Mouse (Mus musculus) lung, postnatal 0 days (tissue): ENCODE measurements at regions not wholly inside any gene's neighbourhood (a gene's known extent, or its start where the extent isn't known, plus 50 kb on each side); places are given as distances from the start of the nearest gene placed in this dataset.

ENCODE experiments used
- ATAC-seq: fragments of 200-750 bp; cut with Nextera tagmentation; 2 replicates; pipeline ENCODE4 v1.8.0; 2017; ENCODE audit warnings: moderate library complexity
- DNase-seq: peaks from one replicate; pipeline ENCODE4 v3.0.0-alpha.2; 2016; ENCODE audit warnings: low spot score
- H3K27ac ChIP-seq: fragments of 300-500 bp; sonication (generic); 2 replicates; pipeline ENCODE4 v1.5.1; 2014; ENCODE audit warnings: antibody characterized with exemption, mild to moderate bottlenecking, low read length, mixed read lengths
- H3K27me3 ChIP-seq: fragments of 300-500 bp; sonication (generic); replicated peaks from 2 replicates; pipeline ENCODE4 v1.6.1; 2014; ENCODE audit warnings: low read length, mixed read lengths; ENCODE audit not compliant: insufficient read depth
- H3K36me3 ChIP-seq: fragments of 300-500 bp; sonication (generic); 2 replicates; pipeline ENCODE4 v1.6.1; 2014; ENCODE audit warnings: low read length, mixed read lengths; ENCODE audit not compliant: insufficient read depth
- H3K4me1 ChIP-seq: fragments of 300-500 bp; sonication (generic); 2 replicates; pipeline ENCODE4 v1.6.1; 2014; ENCODE audit warnings: antibody characterized with exemption, low read depth, low read length, mixed read lengths; ENCODE audit not compliant: insufficient read depth
- H3K4me2 ChIP-seq: fragments of 300-500 bp; sonication (generic); replicated peaks from 2 replicates; pipeline ENCODE4 v1.6.1; 2014; ENCODE audit warnings: low read depth, mild to moderate bottlenecking, low read length, moderate library complexity, mixed read lengths
- H3K4me3 ChIP-seq: fragments of 300-500 bp; sonication (generic); 2 replicates; pipeline ENCODE4 v1.5.1; 2014; ENCODE audit warnings: low read depth, low read length
- H3K9ac ChIP-seq: fragments of 300-500 bp; sonication (generic); replicated peaks from 2 replicates; pipeline ENCODE4 v1.6.1; 2014; ENCODE audit warnings: low read depth, mild to moderate bottlenecking
- H3K9me3 ChIP-seq: fragments of 300-500 bp; sonication (generic); 2 replicates; pipeline ENCODE4 v1.6.1; 2016; ENCODE audit warnings: low read length, mixed read lengths
- CTCF ChIP-seq: IDR thresholded peaks from 2 replicates; pipeline ENCODE4 v1.5.1; 2016; ENCODE audit warnings: antibody characterized with exemption, mild to moderate bottlenecking
- EP300 ChIP-seq: IDR thresholded peaks from 2 replicates; pipeline ENCODE4 v1.6.1; 2016; ENCODE audit warnings: antibody characterized with exemption, mild to moderate bottlenecking, control low read depth
- WGBS: fragments of 180-500 bp; shearing (Covaris S2); extraction: QIAGEN DNeasy Blood & Tissue Kit; methylation state at CpG from one replicate; pipeline ENCODE4 v1.1.7; 2014; 5-methylcytosine and 5-hydroxymethylcytosine counted together

- no peaks in the 10 kb centered on the region for H3K36me3 ChIP-seq
- DNase-seq (peak; percentile 48), ATAC-seq (no peak)
- no peaks in the 10 kb centered on the region for H3K9me3 ChIP-seq
- H3K27me3 ChIP-seq = no peaks in the 10 kb centered on the region
- no peak overlapping the region for H3K4me3 ChIP-seq
- no peaks in the 10 kb centered on the region for H3K4me1 ChIP-seq
- TF ChIP-seq EP300 (no peak), CTCF (no peak)
- no peak overlapping the region for H3K27ac ChIP-seq
- H3K4me2 ChIP-seq = no peak overlapping the region
- no peak overlapping the region for H3K9ac ChIP-seq
- WGBS = 75% methylated on average over 4 of the region's 4 CpGs
These were observed 394.8 kb downstream of the Adgrl2 start for GRCm38 (mm10) chr3:148595561-148595960.

GRCm38 (mm10) chr3:148589556-148589955 is 400.8 kb downstream of the Adgrl2 start:
- Histone ChIP-seq H3K36me3 (no peaks in the 10 kb centered on the region), H3K4me3 (no peak overlapping the region), H3K9ac (no peak overlapping the region), H3K4me2 (no peak overlapping the region), H3K9me3 (no peaks in the 10 kb centered on the region), H3K4me1 (no peaks in the 10 kb centered on the region), H3K27me3 (no peaks in the 10 kb centered on the region), H3K27ac (no peak overlapping the region)
- TF ChIP-seq CTCF = no peak
- no peak for TF ChIP-seq EP300
- DNase-seq (no peak), ATAC-seq (no peak)
- WGBS = 51% methylated on average over 2 of the region's 2 CpGs

- DNase-seq (no peak), ATAC-seq (no peak)
- no peak overlapping the region for H3K4me3 ChIP-seq
- no peaks in the 10 kb centered on the region for H3K4me1 ChIP-seq
- WGBS = 67% methylated on average over 1 of the region's 1 CpGs
- no peak overlapping the region for H3K9ac ChIP-seq
- H3K27me3 ChIP-seq = no peaks in the 10 kb centered on the region
- no peaks in the 10 kb centered on the region for H3K9me3 ChIP-seq
- H3K36me3 ChIP-seq = no peaks in the 10 kb centered on the region
- H3K4me2 ChIP-seq = no peak overlapping the region
- TF ChIP-seq CTCF = no peak
- TF ChIP-seq EP300 = no peak
- no peak overlapping the region for H3K27ac ChIP-seq
These were observed 414.6 kb downstream of the Adgrl2 start for GRCm38 (mm10) chr3:148575735-148576134.

DNA sequence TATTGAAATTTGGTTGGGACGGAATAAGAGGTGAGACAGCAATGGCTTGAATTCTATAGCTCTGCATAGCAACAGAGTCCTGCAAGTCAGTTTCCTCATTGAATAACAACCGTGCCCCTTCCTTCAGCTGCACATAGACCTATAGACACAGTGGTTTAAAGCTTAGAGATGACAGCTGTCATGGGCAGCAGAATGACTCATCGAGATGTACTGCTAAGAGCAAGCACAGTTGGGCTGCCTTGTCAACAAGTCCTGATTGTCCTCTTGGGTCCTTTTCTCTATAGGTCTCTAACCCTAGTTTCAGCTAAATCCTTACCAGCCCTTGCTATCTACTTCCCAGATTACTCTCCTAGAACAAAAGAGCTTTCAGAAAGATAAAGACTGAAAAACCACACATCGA is 417.9 kb downstream of the Adgrl2 start:
- Histone ChIP-seq H3K36me3 (no peaks in the 10 kb centered on the region), H3K9me3 (no peaks in the 10 kb centered on the region), H3K4me3 (no peak overlapping the region), H3K27ac (no peak overlapping the region), H3K9ac (no peak overlapping the region), H3K27me3 (no peaks in the 10 kb centered on the region), H3K4me2 (no peak overlapping the region), H3K4me1 (no peaks in the 10 kb centered on the region)
- ATAC-seq (no peak), DNase-seq (no peak)
- TF ChIP-seq CTCF (no peak), EP300 (no peak)
- WGBS = 87% methylated on average over 4 of the region's 4 CpGs

GRCm38 (mm10) chr3:148564716-148565115 is 425.6 kb downstream of the Adgrl2 start:
- Histone ChIP-seq H3K36me3 (no peaks in the 10 kb centered on the region), H3K9me3 (no peaks in the 10 kb centered on the region), H3K4me2 (no peak overlapping the region), H3K9ac (no peak overlapping the region), H3K27me3 (no peaks in the 10 kb centered on the region), H3K4me3 (no peak overlapping the region), H3K27ac (no peak overlapping the region), H3K4me1 (no peaks in the 10 kb centered on the region)
- DNase-seq (no peak), ATAC-seq (no peak)
- WGBS = 72% methylated on average over 4 of the region's 4 CpGs
- TF ChIP-seq EP300 (no peak), CTCF (no peak)

DNA sequence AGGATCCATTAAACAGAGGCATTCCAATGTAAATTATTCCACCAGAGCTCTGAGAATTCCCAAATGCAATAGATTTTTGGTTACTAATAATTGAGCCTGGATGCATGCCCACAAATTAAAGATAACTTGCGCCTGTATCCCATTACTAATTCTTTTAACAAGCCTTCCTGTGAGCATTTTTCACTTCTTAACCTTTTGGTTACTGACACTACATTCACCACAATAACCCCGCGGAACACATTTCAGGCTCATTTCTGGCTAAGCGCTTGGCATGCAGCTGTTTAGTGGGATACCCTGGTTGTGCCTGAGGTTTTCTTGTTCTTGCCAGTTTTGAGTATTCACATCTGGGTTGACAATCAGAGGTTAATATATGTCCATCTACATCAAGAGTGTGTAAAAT is 429.1 kb downstream of the Adgrl2 start:
- Histone ChIP-seq H3K36me3 (no peaks in the 10 kb centered on the region), H3K9ac (no peak overlapping the region), H3K4me1 (no peaks in the 10 kb centered on the region), H3K27me3 (no peaks in the 10 kb centered on the region), H3K27ac (no peak overlapping the region), H3K9me3 (no peaks in the 10 kb centered on the region), H3K4me2 (no peak overlapping the region), H3K4me3 (no peak overlapping the region)
- no peak for DNase-seq
- TF ChIP-seq CTCF (no peak), EP300 (no peak)
- ATAC-seq = no peak
- WGBS = 95% methylated on average over 4 of the region's 4 CpGs

GRCm38 (mm10) chr3:148559752-148560460 is 430.4 kb downstream of the Adgrl2 start:
- Histone ChIP-seq H3K4me3 (no peak overlapping the region), H3K4me1 (no peaks in the 10 kb centered on the region), H3K4me2 (no peak overlapping the region), H3K36me3 (no peaks in the 10 kb centered on the region), H3K9ac (no peak overlapping the region), H3K27ac (no peak overlapping the region), H3K9me3 (no peaks in the 10 kb centered on the region), H3K27me3 (no peaks in the 10 kb centered on the region)
- ATAC-seq = no peak
- TF ChIP-seq EP300 = no peak
- no peak for TF ChIP-seq CTCF
- WGBS = 65% methylated on average over 13 of the region's 13 CpGs
- no peak for DNase-seq
